8 mouse cellular contexts compared by ENCODE assay signal in genomic region chr7:139299424-139299823, GRCm38 (mm10). TPM values are rescaled to one million over a fixed set of nuclear protein-coding genes. Genes with fewer than 3 reads are reported as not detected.
DNase-seq lines count a peak whose midpoint lies in the region; ATAC-seq and TF ChIP-seq lines count a peak whose summit lies in the region.

No protein-coding gene starts in this region.

- TF ChIP-seq CTCF in forebrain, postnatal 0 days (IDR thresholded peaks at IDR 0.05; ENCODE audit: low read depth) = peak; percentile 98
- TF ChIP-seq CTCF in hindbrain, postnatal 0 days (IDR thresholded peaks at IDR 0.05; ENCODE audit: low read depth) = peak; percentile 99

- H3K9me3 ChIP-seq in forebrain, postnatal 0 days (ENCODE audit: low read length) = no peaks in the 10 kb centered on the region
- no peaks in the 10 kb centered on the region for H3K9me3 ChIP-seq in hindbrain, postnatal 0 days (ENCODE audit: low read length)

- H3K36me3 ChIP-seq in forebrain, postnatal 0 days (ENCODE audit: insufficient read depth) = no peaks in the 10 kb centered on the region
- no peaks in the 10 kb centered on the region for H3K36me3 ChIP-seq in hindbrain, postnatal 0 days (ENCODE audit: insufficient read depth, low read length)

- peak; percentile 63 for ATAC-seq in forebrain, postnatal 0 days
- ATAC-seq in hindbrain, postnatal 0 days = peak; percentile 27
- ATAC-seq in megakaryocyte-erythroid progenitor cell, adult 5-6 weeks (replicated peaks; ENCODE audit: low FRiP score, low TSS enrichment, poor library complexity, severe bottlenecking) = peak; percentile 57; the same call in 1 of the 2 replicates

- no peak overlapping the region for H3K4me3 ChIP-seq in forebrain, postnatal 0 days (ENCODE audit: low read depth, low read length)
- H3K4me3 ChIP-seq in hindbrain, postnatal 0 days (ENCODE audit: low read length) = no peak overlapping the region

- no peaks in the 10 kb centered on the region for H3K4me1 ChIP-seq in forebrain, postnatal 0 days (ENCODE audit: insufficient read depth)
- H3K4me1 ChIP-seq in hindbrain, postnatal 0 days (ENCODE audit: insufficient read depth, low read length) = no peaks in the 10 kb centered on the region

- H3K27me3 ChIP-seq in forebrain, postnatal 0 days (ENCODE audit: insufficient read depth, low read length) = peaks cover 2% of the 10 kb centered on the region; the same call in 1 of the 2 replicates
- no peaks in the 10 kb centered on the region for H3K27me3 ChIP-seq in hindbrain, postnatal 0 days (ENCODE audit: insufficient read depth, low read length)

- H3K4me2 ChIP-seq in forebrain, postnatal 0 days (ENCODE audit: low read depth) = no peak overlapping the region
- H3K4me2 ChIP-seq in hindbrain, postnatal 0 days (ENCODE audit: low read depth, low read length) = no peak overlapping the region

- WGBS in forebrain, postnatal 0 days = 18% methylated on average over 8 of the region's 8 CpGs
- 19% methylated on average over 8 of the region's 8 CpGs for WGBS in hindbrain, postnatal 0 days

- no peak overlapping the region for H3K27ac ChIP-seq in forebrain, postnatal 0 days (ENCODE audit: low read depth, low read length)
- H3K27ac ChIP-seq in hindbrain, postnatal 0 days = no peak overlapping the region

- DNase-seq in MEL-GATA-1-ER (ENCODE audit: extremely low read depth, low read depth) = peak; percentile 10
- DNase-seq in c-Kit-positive CD71-negative TER-119-negative erythroid progenitor cells, embryonic 14.5 days (ENCODE audit: low read depth) = peak; percentile 63
- DNase-seq in forebrain, postnatal 0 days = peak; percentile 89
- DNase-seq in hindbrain, postnatal 0 days (ENCODE audit: low spot score) = peak; percentile 85
- peak; percentile 55 for DNase-seq in left cerebral cortex, adult 11 months (ENCODE audit: low spot score)
- DNase-seq in skeletal muscle tissue, adult 2 months (ENCODE audit: low read depth, low spot score) = peak; percentile 39
- DNase-seq in yolk sac, embryonic 10.5 days (ENCODE audit: low spot score) = peak; percentile 71

- no peak overlapping the region for H3K9ac ChIP-seq in forebrain, postnatal 0 days
- no peak overlapping the region for H3K9ac ChIP-seq in hindbrain, postnatal 0 days (replicated peaks; ENCODE audit: low read length)

RNA-seq across cellular contexts. Expression of gene Pwwp2b, which starts 51.1 kb away (rescaled TPM):
- total RNA-seq in forebrain, postnatal 0 days (2014; rRNA removed) = 4.3 and 5.4 TPM in 2 replicates
- polyA plus RNA-seq in forebrain, postnatal 0 days (2015; fragmentation: Nextera tagmentation; extraction: Ambion mirVana) = 5.6 and 6.3 TPM in 2 replicates
- total RNA-seq in hindbrain, postnatal 0 days (2014; rRNA removed) = 6.6 and 6.7 TPM in 2 replicates
- 4.0 and 4.8 TPM in 2 replicates for polyA plus RNA-seq in hindbrain, postnatal 0 days (2015; fragmentation: Nextera tagmentation; extraction: Ambion mirVana)
- total RNA-seq in megakaryocyte-erythroid progenitor cell, adult 5-6 weeks (2014; fragmentation: Nextera tagmentation) = 1.4 and 2.4 TPM in 2 replicates
- 1.1 and 2.1 TPM in 2 replicates for total RNA-seq in megakaryocyte-erythroid progenitor cell, adult 5-6 weeks (2017)

Comparison
In these comparisons a context has a peak if more than half of its experiments do, and no peak if none do; other contexts are left out.
1. DNase-seq: peak in every context shown above with its lines; median percentile 89 in forebrain, postnatal 0 days; 85 in hindbrain, postnatal 0 days; 71 in yolk sac, embryonic 10.5 days; 63 in c-Kit-positive CD71-negative TER-119-negative erythroid progenitor cells, embryonic 14.5 days; 55 in left cerebral cortex, adult 11 months; 39 in skeletal muscle tissue, adult 2 months; 10 in MEL-GATA-1-ER.